Mouse (Mus musculus) myocyte (in vitro differentiated cells): ENCODE measurements around the gene Ttc28.

Experiments used
- CEBPB ChIP-seq: IDR thresholded peaks from 2 replicates; pipeline ENCODE4 v1.6.1; 2011; ENCODE audit warnings: mild to moderate bottlenecking, moderate library complexity; ENCODE audit not compliant: poor library complexity, insufficient read depth, severe bottlenecking
- MYOD1 ChIP-seq, 3 experiments: IDR thresholded peaks; one replicate each; pipeline ENCODE4 v1.6.1; 2011; ENCODE audit warnings: control low read depth in 2 of 3, low read depth in 2 of 3, mild to moderate bottlenecking in 2 of 3, moderate library complexity in 1 of 3; ENCODE audit not compliant: insufficient read length in 2 of 3, control insufficient read depth in 1 of 3
- POLR2A ChIP-seq: IDR thresholded peaks from one replicate; pipeline ENCODE4 v1.6.1; 2011; ENCODE audit warnings: low read depth, mild to moderate bottlenecking, control low read depth, moderate library complexity; ENCODE audit not compliant: insufficient read length
- SRF ChIP-seq: IDR thresholded peaks from one replicate; pipeline ENCODE4 v1.6.1; 2011; ENCODE audit warnings: low read depth; ENCODE audit not compliant: control insufficient read depth, insufficient read length
- TCF12 ChIP-seq: IDR thresholded peaks from one replicate; pipeline ENCODE4 v1.6.1; 2011; ENCODE audit warnings: mild to moderate bottlenecking, control low read depth; ENCODE audit not compliant: poor library complexity, insufficient read depth, severe bottlenecking

DNA sequence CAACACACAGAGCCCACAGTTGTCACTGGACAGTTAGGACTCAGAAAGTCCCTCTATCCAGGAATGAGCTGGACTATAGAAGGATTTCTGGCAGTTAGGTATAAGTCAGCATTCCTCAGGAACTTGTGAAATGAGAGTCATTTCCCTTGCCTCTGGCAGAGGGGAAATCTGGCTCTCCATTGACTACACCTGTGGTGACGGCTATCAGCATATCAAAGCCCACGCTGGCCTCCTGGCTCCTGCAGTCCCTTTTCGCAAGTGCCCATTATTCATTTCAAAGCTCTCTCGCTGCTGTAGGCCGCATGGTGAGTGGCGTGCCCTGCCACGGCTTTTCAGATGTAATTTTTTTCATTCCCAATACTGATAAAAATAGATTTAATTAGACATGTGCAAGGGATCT is 164.6 kb downstream of the Ttc28 start:
- TF ChIP-seq TCF12 = no peak
- TF ChIP-seq POLR2A = no peak
- TF ChIP-seq CEBPB = no peak
- TF ChIP-seq SRF = no peak
- no peak for TF ChIP-seq MYOD1 (IDR thresholded peaks at IDR 0.05; ENCODE audit: control insufficient read depth in 1 of 3, insufficient read length in 2 of 3, low read depth in 2 of 3)
